Mouse (Mus musculus): ENCODE data around the gene Heg1. TPM values are rescaled to one million over a fixed set of nuclear protein-coding genes. Genes with fewer than 3 reads are reported as not detected.

The Heg1 gene
- polyA plus RNA-seq, 1 experiment from 2014 or later: 25.4 TPM

DNA sequence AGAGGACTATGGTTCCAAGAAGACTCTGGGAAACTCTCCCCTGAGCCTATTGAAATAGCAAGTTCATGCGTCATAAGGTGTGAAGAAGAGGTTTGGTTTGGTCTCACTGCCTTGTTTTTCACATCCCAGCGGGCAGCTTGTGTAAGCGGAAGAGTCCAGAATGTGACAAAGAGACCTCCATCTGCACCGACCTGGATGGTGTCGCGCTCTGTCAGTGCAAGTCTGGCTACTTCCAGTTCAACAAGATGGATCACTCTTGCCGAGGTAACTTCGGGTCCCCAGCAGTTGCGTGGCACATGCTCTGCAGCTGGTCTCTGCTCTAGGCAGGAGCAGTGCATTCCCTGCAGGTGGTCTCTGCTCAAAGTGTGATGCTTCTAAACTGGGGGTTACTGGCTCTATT is 58.1 kb downstream of the Heg1 start:
- WGBS: 46% methylated on average over 9 of the region's 9 CpGs
- Histone ChIP-seq H3K9ac (no peak overlapping the region), H3K27ac (ENCODE audit: low read depth) (no peak overlapping the region), H3K4me1 (ENCODE audit: insufficient read depth) (0 out of 2 replicates have a peak, but pooled peaks cover 3% of the 10 kb centered on the region), H3K4me2 (no peak overlapping the region), H3K27me3 (ENCODE audit: insufficient read depth, low read length) (no peaks in the 10 kb centered on the region), H3K4me3 (ENCODE audit: low read depth, low read length) (no peak overlapping the region), H3K36me3 (ENCODE audit: insufficient read depth) (peaks cover 6% of the 10 kb centered on the region; the same call in 1 of the 2 replicates), H3K9me3 (ENCODE audit: low read depth, low read length) (no peaks in the 10 kb centered on the region)
- ATAC-seq (ENCODE audit: insufficient read depth): no peak
- no peak for TF ChIP-seq CTCF (IDR thresholded peaks at IDR 0.05; ENCODE audit: low read depth)
- DNase-seq: no peak

GRCm38 (mm10) chr16:33744622-33745419 is 60.7 kb downstream of the Heg1 start:
- no peak for ATAC-seq (ENCODE audit: insufficient read depth)
- Histone ChIP-seq H3K4me3 (ENCODE audit: low read depth, low read length) (no peak overlapping the region), H3K9me3 (ENCODE audit: low read depth, low read length) (no peaks in the 10 kb centered on the region), H3K4me1 (ENCODE audit: insufficient read depth) (0 out of 2 replicates have a peak, but pooled peaks cover 3% of the 10 kb centered on the region), H3K9ac (no peak overlapping the region), H3K27me3 (ENCODE audit: insufficient read depth, low read length) (no peaks in the 10 kb centered on the region), H3K27ac (ENCODE audit: low read depth) (no peak overlapping the region), H3K36me3 (ENCODE audit: insufficient read depth) (peaks cover 10% of the 10 kb centered on the region; the same call in 1 of the 2 replicates), H3K4me2 (no peak overlapping the region)
- peak; percentile 72 for DNase-seq
- peak; percentile 64 for TF ChIP-seq CTCF (IDR thresholded peaks at IDR 0.05; ENCODE audit: low read depth)
- WGBS: 60% methylated on average over 7 of the region's 7 CpGs

GRCm38 (mm10) chr16:33745457-33745856 is 61.3 kb downstream of the Heg1 start:
- Histone ChIP-seq H3K4me3 (ENCODE audit: low read depth, low read length) (no peak overlapping the region), H3K4me2 (no peak overlapping the region), H3K9me3 (ENCODE audit: low read depth, low read length) (no peaks in the 10 kb centered on the region), H3K4me1 (ENCODE audit: insufficient read depth) (0 out of 2 replicates have a peak, but pooled peaks cover 3% of the 10 kb centered on the region), H3K27ac (ENCODE audit: low read depth) (no peak overlapping the region), H3K36me3 (ENCODE audit: insufficient read depth) (peaks cover 13% of the 10 kb centered on the region; the same call in 1 of the 2 replicates), H3K27me3 (ENCODE audit: insufficient read depth, low read length) (no peaks in the 10 kb centered on the region), H3K9ac (no peak overlapping the region)
- 70% methylated on average over 7 of the region's 7 CpGs for WGBS
- TF ChIP-seq CTCF (IDR thresholded peaks at IDR 0.05; ENCODE audit: low read depth): no peak
- ATAC-seq (ENCODE audit: insufficient read depth) (no peak), DNase-seq (no peak)

GRCm38 (mm10) chr16:33746074-33746676 is 62.0 kb downstream of the Heg1 start:
- no peak for DNase-seq
- no peak for ATAC-seq (ENCODE audit: insufficient read depth)
- no peak overlapping the region for H3K4me3 ChIP-seq (ENCODE audit: low read depth, low read length)
- no peak for TF ChIP-seq CTCF (IDR thresholded peaks at IDR 0.05; ENCODE audit: low read depth)
- H3K36me3 ChIP-seq (ENCODE audit: insufficient read depth): peaks cover 18% of the 10 kb centered on the region; the same call in 1 of the 2 replicates
- 71% methylated on average over 10 of the region's 10 CpGs for WGBS
- H3K4me2 ChIP-seq: no peak overlapping the region
- H3K4me1 ChIP-seq (ENCODE audit: insufficient read depth): 0 out of 2 replicates have a peak, but pooled peaks cover 1% of the 10 kb centered on the region
- H3K9me3 ChIP-seq (ENCODE audit: low read depth, low read length): no peaks in the 10 kb centered on the region
- H3K9ac ChIP-seq: no peak overlapping the region
- no peaks in the 10 kb centered on the region for H3K27me3 ChIP-seq (ENCODE audit: insufficient read depth, low read length)
- no peak overlapping the region for H3K27ac ChIP-seq (ENCODE audit: low read depth)

DNA sequence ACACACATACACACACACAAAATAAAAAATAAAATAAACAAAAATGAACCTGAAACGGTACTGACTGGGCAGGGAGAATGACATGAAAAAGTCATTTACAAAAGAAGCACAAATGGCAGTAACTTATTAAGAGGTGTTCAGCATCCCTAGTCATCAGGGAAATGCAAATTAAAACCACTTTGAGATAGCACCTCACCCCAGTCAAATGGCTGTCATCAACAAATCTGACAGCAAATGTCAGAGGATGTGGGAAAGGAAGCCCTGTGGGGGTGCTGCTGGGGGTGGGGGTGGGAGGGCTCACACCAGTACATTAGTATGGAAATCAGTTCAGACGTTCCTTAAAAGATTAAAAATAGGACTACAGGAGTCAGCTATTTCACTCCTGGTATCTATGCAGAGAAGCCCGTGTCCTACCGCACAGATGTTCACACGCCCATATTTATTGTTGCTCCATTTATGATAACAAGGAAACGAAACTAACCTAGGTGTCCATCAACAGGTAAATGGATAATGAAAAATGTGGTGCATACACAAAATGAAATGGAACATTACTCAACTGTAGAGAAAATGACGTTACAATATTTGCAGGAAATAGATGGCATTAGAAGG is 63.3 kb downstream of the Heg1 start:
- Histone ChIP-seq H3K4me3 (ENCODE audit: low read depth, low read length) (no peak overlapping the region), H3K9me3 (ENCODE audit: low read depth, low read length) (no peaks in the 10 kb centered on the region), H3K27ac (ENCODE audit: low read depth) (no peak overlapping the region), H3K4me1 (ENCODE audit: insufficient read depth) (no peaks in the 10 kb centered on the region), H3K4me2 (no peak overlapping the region), H3K27me3 (ENCODE audit: insufficient read depth, low read length) (no peaks in the 10 kb centered on the region), H3K9ac (no peak overlapping the region), H3K36me3 (ENCODE audit: insufficient read depth) (peaks cover 23% of the 10 kb centered on the region; the same call in 1 of the 2 replicates)
- no peak for ATAC-seq (ENCODE audit: insufficient read depth)
- 56% methylated on average over 7 of the region's 7 CpGs for WGBS
- no peak for TF ChIP-seq CTCF (IDR thresholded peaks at IDR 0.05; ENCODE audit: low read depth)
- no peak for DNase-seq

- no peak for TF ChIP-seq CTCF (IDR thresholded peaks at IDR 0.05; ENCODE audit: low read depth)
- Histone ChIP-seq H3K9me3 (ENCODE audit: low read depth, low read length) (no peaks in the 10 kb centered on the region), H3K4me1 (ENCODE audit: insufficient read depth) (no peaks in the 10 kb centered on the region), H3K4me3 (ENCODE audit: low read depth, low read length) (no peak overlapping the region), H3K27me3 (ENCODE audit: insufficient read depth, low read length) (no peaks in the 10 kb centered on the region), H3K4me2 (no peak overlapping the region), H3K9ac (no peak overlapping the region), H3K27ac (ENCODE audit: low read depth) (no peak overlapping the region), H3K36me3 (ENCODE audit: insufficient read depth) (peaks cover 23% of the 10 kb centered on the region)
- no peak for DNase-seq
- WGBS: 88% methylated on average over 2 of the region's 2 CpGs
- no peak for ATAC-seq (ENCODE audit: insufficient read depth)
Measured at GRCm38 (mm10) chr16:33747994-33748393, 63.8 kb downstream of the Heg1 start.

DNA sequence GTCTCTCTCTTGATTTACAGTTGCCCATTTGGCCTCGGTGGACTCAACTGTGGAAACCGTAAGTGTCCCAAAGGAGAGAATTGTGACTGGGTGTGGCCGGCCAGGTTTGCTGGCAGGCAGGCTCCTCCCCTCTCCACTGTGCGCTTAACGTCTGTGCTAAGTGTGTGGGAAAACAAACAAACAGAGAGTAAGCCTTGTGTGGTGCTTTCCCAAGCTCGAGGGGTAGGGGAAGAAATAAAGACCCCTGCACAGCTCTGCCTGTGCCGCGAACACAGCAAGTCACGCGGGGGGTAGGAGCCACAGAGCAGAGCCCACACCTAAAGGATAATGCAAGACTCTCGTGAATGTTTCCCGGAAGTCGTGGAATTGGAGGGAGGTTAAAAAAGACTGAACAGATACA is 67.0 kb downstream of the Heg1 start:
- WGBS: 21% methylated on average over 13 of the region's 13 CpGs
- H3K4me3 ChIP-seq (ENCODE audit: low read depth, low read length): peak overlapping the region; percentile 15

More for the DNA sequence above, 67.0 kb downstream of the Heg1 start:
- Histone ChIP-seq H3K9ac (no peak overlapping the region), H3K9me3 (ENCODE audit: low read depth, low read length) (no peaks in the 10 kb centered on the region), H3K27me3 (ENCODE audit: insufficient read depth, low read length) (no peaks in the 10 kb centered on the region), H3K4me2 (peak overlapping the region; percentile 49), H3K36me3 (ENCODE audit: insufficient read depth) (peaks cover 37% of the 10 kb centered on the region), H3K4me1 (ENCODE audit: insufficient read depth) (no peaks in the 10 kb centered on the region), H3K27ac (ENCODE audit: low read depth) (no peak overlapping the region)
- no peak for TF ChIP-seq CTCF (IDR thresholded peaks at IDR 0.05; ENCODE audit: low read depth)
- no peak for DNase-seq
- no peak for ATAC-seq (ENCODE audit: insufficient read depth)

Data from lung, embryonic 14.5 days (tissue).